Mouse (Mus musculus) hindbrain, embryonic 15.5 days (tissue): ENCODE data around the gene Bdp1. TPM values are rescaled to one million over a fixed set of nuclear protein-coding genes. Genes with fewer than 3 reads are reported as not detected.

ENCODE experiments used
- ATAC-seq: fragments of 200-750 bp; cut with Nextera tagmentation; 2 replicates; pipeline ENCODE4 v1.8.0; 2017; ENCODE audit warnings: low read depth, moderate number of reproducible peaks, moderate TSS enrichment; ENCODE audit not compliant: low FRiP score
- H3K27ac ChIP-seq: fragments of 300-500 bp; sonication (generic); replicated peaks from 2 replicates; pipeline ENCODE4 v1.5.1; 2015; ENCODE audit warnings: mild to moderate bottlenecking, inconsistent platforms
- H3K27me3 ChIP-seq: fragments of 300-500 bp; sonication (generic); 2 replicates; pipeline ENCODE4 v1.6.1; 2015; ENCODE audit warnings: control low read depth, inconsistent platforms
- H3K36me3 ChIP-seq: fragments of 300-500 bp; sonication (generic); 2 replicates; pipeline ENCODE4 v1.6.1; 2015; ENCODE audit warnings: control low read depth, inconsistent platforms
- H3K4me1 ChIP-seq: fragments of 300-500 bp; sonication (generic); replicated peaks from 2 replicates; pipeline ENCODE4 v1.6.1; 2015; ENCODE audit warnings: control low read depth, inconsistent platforms
- H3K4me2 ChIP-seq: fragments of 300-500 bp; sonication (generic); 2 replicates; pipeline ENCODE4 v1.6.1; 2015; ENCODE audit warnings: moderate library complexity, mild to moderate bottlenecking, inconsistent platforms
- H3K4me3 ChIP-seq: fragments of 300-500 bp; sonication (generic); 2 replicates; pipeline ENCODE4 v1.5.1; 2015; ENCODE audit warnings: mild to moderate bottlenecking, inconsistent platforms
- H3K9ac ChIP-seq: fragments of 300-500 bp; sonication (generic); 2 replicates; pipeline ENCODE4 v1.6.1; 2015; ENCODE audit warnings: inconsistent platforms
- H3K9me3 ChIP-seq: fragments of 300-500 bp; sonication (generic); 2 replicates; pipeline ENCODE4 v1.6.1; 2016; ENCODE audit warnings: control low read depth, inconsistent platforms
- WGBS: fragments of 180-500 bp; shearing (Covaris S2); methylation state at CpG from one replicate; pipeline ENCODE4 v1.1.7; 2015; 5-methylcytosine and 5-hydroxymethylcytosine counted together
- polyA plus RNA-seq: library from polyadenylated mRNA; unstranded; fragments of >200 nt; fragmentation: Nextera tagmentation; extraction: Ambion mirVana; gene quantifications from 2 replicates; pipeline ENCODE4 v1.2.1, GENCODE M21; 2015

Gene Bdp1
- polyA plus RNA-seq: 23.9 and 29.7 TPM in 2 replicates

- under 1% methylated on average over 39 of the region's 44 CpGs for WGBS
- Histone ChIP-seq H3K4me1 (peaks cover 34% of the 10 kb centered on the region), H3K27me3 (0 out of 2 replicates have a peak, but pooled peaks cover 3% of the 10 kb centered on the region), H3K36me3 (peaks cover 2% of the 10 kb centered on the region; the same call in 1 of the 2 replicates), H3K27ac (peak within 1 kb of the TSS; percentile 88), H3K9ac (peak within 1 kb of the TSS; percentile 85), H3K9me3 (no peaks in the 10 kb centered on the region), H3K4me3 (peak within 1 kb of the TSS; percentile 99), H3K4me2 (peak within 1 kb of the TSS; percentile 61)
- peak; percentile 75 for ATAC-seq
Observed at GRCm38 (mm10) chr13:100103748-100104254, at the start of gene Bdp1. Gene Bdp1 (minus strand): TSS chr13:100104070.

GRCm38 (mm10) chr13:100152659-100153058 lies 48.8 kb upstream of the Bdp1 start:
- no peak overlapping the region for H3K27ac ChIP-seq
- 84% methylated on average over 1 of the region's 1 CpGs for WGBS
- no peak overlapping the region for H3K9ac ChIP-seq
- no peak overlapping the region for H3K4me2 ChIP-seq
- H3K9me3 ChIP-seq: no peaks in the 10 kb centered on the region
- H3K27me3 ChIP-seq: no peaks in the 10 kb centered on the region
- no peak for ATAC-seq
- no peak overlapping the region for H3K4me3 ChIP-seq
- no peaks in the 10 kb centered on the region for H3K4me1 ChIP-seq
- no peaks in the 10 kb centered on the region for H3K36me3 ChIP-seq

GRCm38 (mm10) chr13:100141646-100142314 lies 37.9 kb upstream of the Bdp1 start:
- Histone ChIP-seq H3K9me3 (no peaks in the 10 kb centered on the region), H3K4me2 (no peak overlapping the region), H3K27ac (no peak overlapping the region), H3K4me1 (no peaks in the 10 kb centered on the region), H3K4me3 (no peak overlapping the region), H3K9ac (no peak overlapping the region), H3K27me3 (no peaks in the 10 kb centered on the region), H3K36me3 (peaks cover 20% of the 10 kb centered on the region)
- 87% methylated on average over 8 of the region's 8 CpGs for WGBS
- ATAC-seq: no peak

- H3K4me1 ChIP-seq: peaks cover 12% of the 10 kb centered on the region
- H3K36me3 ChIP-seq: peaks cover 33% of the 10 kb centered on the region
- ATAC-seq: 0 out of 2 replicates have a peak, but pooled peaks have one; percentile 5
- H3K9ac ChIP-seq: peak overlapping the region; percentile 84
- H3K27ac ChIP-seq: no peak overlapping the region
- no peaks in the 10 kb centered on the region for H3K27me3 ChIP-seq
- 2% methylated on average over 10 of the region's 10 CpGs for WGBS
- peak overlapping the region; percentile 94 for H3K4me2 ChIP-seq
- no peaks in the 10 kb centered on the region for H3K9me3 ChIP-seq
- H3K4me3 ChIP-seq: peak overlapping the region; percentile 76
Observed at GRCm38 (mm10) chr13:100125258-100125643, 21.4 kb upstream of the Bdp1 start.

- 4% methylated on average over 42 of the region's 42 CpGs for WGBS
- ATAC-seq: peak; percentile 99
- Histone ChIP-seq H3K4me3 (peak within 1 kb of the TSS; percentile 76), H3K36me3 (peaks cover 27% of the 10 kb centered on the region), H3K4me1 (peaks cover 12% of the 10 kb centered on the region), H3K4me2 (peak within 1 kb of the TSS; percentile 94), H3K27me3 (no peaks in the 10 kb centered on the region), H3K27ac (peak within 1 kb of the TSS; percentile 46; the same call in 1 of the 2 replicates), H3K9ac (peak within 1 kb of the TSS; percentile 84), H3K9me3 (no peaks in the 10 kb centered on the region)
Observed at GRCm38 (mm10) chr13:100124423-100125257, 20.8 kb upstream of the Bdp1 start, which contains the start of gene Smn1. Gene Smn1 (plus strand): TSS chr13:100124852.

GRCm38 (mm10) chr13:100123970-100124369 lies 20.1 kb upstream of the Bdp1 start:
- 81% methylated on average over 3 of the region's 3 CpGs for WGBS
- ATAC-seq: 0 out of 2 replicates have a peak, but pooled peaks have one; percentile 20
- Histone ChIP-seq H3K9me3 (no peaks in the 10 kb centered on the region), H3K27ac (no peak overlapping the region), H3K27me3 (no peaks in the 10 kb centered on the region), H3K4me3 (peak overlapping the region; percentile 76), H3K9ac (peak overlapping the region; percentile 84; the same call in 1 of the 2 replicates), H3K4me2 (peak overlapping the region; percentile 94), H3K4me1 (peaks cover 12% of the 10 kb centered on the region), H3K36me3 (peaks cover 22% of the 10 kb centered on the region)

GRCm38 (mm10) chr13:100112218-100112972 lies 8.5 kb upstream of the Bdp1 start:
- Histone ChIP-seq H3K4me3 (no peak overlapping the region), H3K27ac (no peak overlapping the region), H3K9ac (no peak overlapping the region), H3K27me3 (no peaks in the 10 kb centered on the region), H3K4me2 (no peak overlapping the region), H3K36me3 (peaks cover 30% of the 10 kb centered on the region), H3K9me3 (no peaks in the 10 kb centered on the region), H3K4me1 (peaks cover 16% of the 10 kb centered on the region)
- ATAC-seq: no peak
- 39% methylated on average over 5 of the region's 5 CpGs for WGBS

- Histone ChIP-seq H3K9ac (peak within 1 kb of the TSS; percentile 75), H3K27ac (peak within 1 kb of the TSS; percentile 81), H3K4me1 (peaks cover 27% of the 10 kb centered on the region), H3K36me3 (no peaks in the 10 kb centered on the region), H3K4me2 (peak within 1 kb of the TSS; percentile 88), H3K9me3 (no peaks in the 10 kb centered on the region), H3K27me3 (0 out of 2 replicates have a peak, but pooled peaks cover 3% of the 10 kb centered on the region), H3K4me3 (peak within 1 kb of the TSS; percentile 72)
- peak; percentile 83 for ATAC-seq
- WGBS: 1% methylated on average over 74 of the region's 76 CpGs
Observed at GRCm38 (mm10) chr13:100107652-100108472, 4.0 kb upstream of the Bdp1 start, which contains the start of gene Serf1. Gene Serf1 (plus strand): TSS chr13:100108012.

- WGBS: 6% methylated on average over 15 of the region's 15 CpGs
- peak overlapping the region; percentile 85 for H3K9ac ChIP-seq
- ATAC-seq: no peak
Observed at GRCm38 (mm10) chr13:100103052-100103658, 715 bp downstream of the Bdp1 start.

GRCm38 (mm10) chr13:100098808-100099207 lies 5.1 kb downstream of the Bdp1 start:
- no peak overlapping the region for H3K4me3 ChIP-seq
- H3K36me3 ChIP-seq: peaks cover 41% of the 10 kb centered on the region
- no peak overlapping the region for H3K27ac ChIP-seq
- peaks cover 18% of the 10 kb centered on the region for H3K4me1 ChIP-seq
- H3K27me3 ChIP-seq: no peaks in the 10 kb centered on the region
- WGBS: 94% methylated on average over 6 of the region's 6 CpGs
- no peak for ATAC-seq
- no peak overlapping the region for H3K9ac ChIP-seq
- H3K9me3 ChIP-seq: no peaks in the 10 kb centered on the region
- H3K4me2 ChIP-seq: no peak overlapping the region

More at GRCm38 (mm10) chr13:100103052-100103658, 715 bp downstream of the Bdp1 start:
- Histone ChIP-seq H3K4me2 (peak overlapping the region; percentile 61), H3K27me3 (0 out of 2 replicates have a peak, but pooled peaks cover 3% of the 10 kb centered on the region), H3K4me1 (peaks cover 28% of the 10 kb centered on the region), H3K4me3 (peak overlapping the region; percentile 99), H3K9me3 (no peaks in the 10 kb centered on the region), H3K27ac (peak overlapping the region; percentile 88), H3K36me3 (peaks cover 6% of the 10 kb centered on the region; the same call in 1 of the 2 replicates)
